Mouse (Mus musculus) intestine, postnatal 0 days (tissue): ENCODE measurements around the gene Gys1. TPM values are rescaled to one million over a fixed set of nuclear protein-coding genes. Genes with fewer than 3 reads are reported as not detected.
"Not testable (repeated sequence)": the region's sequence is repeated elsewhere in the genome, so short reads cannot be mapped to it uniquely, and the experiment has no call there.

ENCODE experiments used
- ATAC-seq: fragments of 200-750 bp; cut with Nextera tagmentation; 2 replicates; pipeline ENCODE4 v1.8.0; 2017; ENCODE audit warnings: mild to moderate bottlenecking, moderate TSS enrichment, moderate library complexity
- H3K27ac ChIP-seq: fragments of 300-500 bp; sonication (generic); 2 replicates; pipeline ENCODE4 v1.5.1; 2014; ENCODE audit warnings: mild to moderate bottlenecking, low read depth, low read length, moderate library complexity
- H3K27me3 ChIP-seq: fragments of 300-500 bp; sonication (generic); replicated peaks from 2 replicates; pipeline ENCODE4 v1.6.1; 2014; ENCODE audit warnings: low read length, mixed read lengths; ENCODE audit not compliant: control insufficient read depth, insufficient read depth
- H3K36me3 ChIP-seq: fragments of 300-500 bp; sonication (generic); 2 replicates; pipeline ENCODE4 v1.6.1; 2014; ENCODE audit warnings: mild to moderate bottlenecking, moderate library complexity; ENCODE audit not compliant: control insufficient read depth, insufficient read depth
- H3K4me1 ChIP-seq: fragments of 300-500 bp; sonication (generic); replicated peaks from 2 replicates; pipeline ENCODE4 v1.6.1; 2014; ENCODE audit warnings: antibody characterized with exemption, low read length, mixed read lengths; ENCODE audit not compliant: control insufficient read depth, insufficient read depth
- H3K4me2 ChIP-seq: fragments of 300-500 bp; sonication (generic); replicated peaks from 2 replicates; pipeline ENCODE4 v1.6.1; 2014; ENCODE audit warnings: low read depth, mild to moderate bottlenecking, moderate library complexity
- H3K4me3 ChIP-seq: fragments of 300-500 bp; sonication (generic); 2 replicates; pipeline ENCODE4 v1.5.1; 2014; ENCODE audit warnings: low read depth, low read length
- H3K9ac ChIP-seq: fragments of 300-500 bp; sonication (generic); 2 replicates; pipeline ENCODE4 v1.6.1; 2014; ENCODE audit warnings: mild to moderate bottlenecking, low read depth, low read length
- H3K9me3 ChIP-seq: fragments of 300-500 bp; sonication (generic); 2 replicates; pipeline ENCODE4 v1.6.1; 2016; ENCODE audit warnings: mixed run types; ENCODE audit not compliant: control insufficient read depth
- CTCF ChIP-seq: sonication (generic); IDR thresholded peaks from 2 replicates; pipeline ENCODE4 v1.5.1; 2016; ENCODE audit warnings: low read depth, mild to moderate bottlenecking, control low read depth, antibody characterized with exemption, moderate library complexity
- WGBS: fragments of 180-500 bp; shearing (Covaris S2); extraction: QIAGEN DNeasy Blood & Tissue Kit; methylation state at CpG from one replicate; pipeline ENCODE4 v1.1.7; 2014; 5-methylcytosine and 5-hydroxymethylcytosine counted together
- polyA plus RNA-seq: library from polyadenylated mRNA; unstranded; fragments of >200 nt; fragmentation: Nextera tagmentation; extraction: Ambion mirVana; gene quantifications from 2 replicates; pipeline ENCODE4 v1.2.1, GENCODE M21; 2015

The Gys1 gene
- polyA plus RNA-seq, 1 experiment from 2014 or later, result 10.4 TPM

GRCm38 (mm10) chr7:45462325-45462724, 27.7 kb downstream of the Gys1 start:
- Histone ChIP-seq H3K9me3 (no peaks in the 10 kb centered on the region), H3K4me1 (0 out of 2 replicates have a peak, but pooled peaks cover 14% of the 10 kb centered on the region), H3K27ac (peak overlapping the region; percentile 94; the same call in 1 of the 2 replicates), H3K27me3 (no peaks in the 10 kb centered on the region), H3K9ac (no peak overlapping the region), H3K36me3 (peaks cover 37% of the 10 kb centered on the region), H3K4me2 (no peak overlapping the region), H3K4me3 (no peak overlapping the region)
- ATAC-seq, result no peak
- 86% methylated on average over 4 of the region's 4 CpGs for WGBS
- no peak for TF ChIP-seq CTCF

- TF ChIP-seq CTCF, result peak; percentile 43; the same call in 1 of the 2 replicates
- H3K27ac ChIP-seq, H3K9me3 ChIP-seq, H3K9ac ChIP-seq, H3K27me3 ChIP-seq, H3K4me3 ChIP-seq, H3K4me2 ChIP-seq, ATAC-seq: not testable (repeated sequence)
- Histone ChIP-seq H3K4me1 (0 out of 2 replicates have a peak, but pooled peaks cover 14% of the 10 kb centered on the region), H3K36me3 (peaks cover 32% of the 10 kb centered on the region)
- WGBS, result 73% methylated on average over 4 of the region's 4 CpGs
Measured at GRCm38 (mm10) chr7:45462868-45463267, 28.2 kb downstream of the Gys1 start.

- no peak overlapping the region for H3K9ac ChIP-seq
- no peak for ATAC-seq
- TF ChIP-seq CTCF, result no peak
- H3K4me3 ChIP-seq, result no peak overlapping the region
- H3K27me3 ChIP-seq, result no peaks in the 10 kb centered on the region
- 0 out of 2 replicates have a peak, but pooled peaks cover 14% of the 10 kb centered on the region for H3K4me1 ChIP-seq
- H3K9me3 ChIP-seq, result no peaks in the 10 kb centered on the region
- WGBS, result 90% methylated on average over 7 of the region's 7 CpGs
- peaks cover 21% of the 10 kb centered on the region for H3K36me3 ChIP-seq
- H3K4me2 ChIP-seq, result no peak overlapping the region
- no peak overlapping the region for H3K27ac ChIP-seq
Measured at GRCm38 (mm10) chr7:45463987-45464778, 29.5 kb downstream of the Gys1 start.

GRCm38 (mm10) chr7:45465112-45465511, 30.5 kb downstream of the Gys1 start:
- peaks cover 21% of the 10 kb centered on the region for H3K36me3 ChIP-seq
- H3K4me3 ChIP-seq, result no peak overlapping the region
- H3K4me1 ChIP-seq, result 0 out of 2 replicates have a peak, but pooled peaks cover 13% of the 10 kb centered on the region
- no peak overlapping the region for H3K9ac ChIP-seq
- no peaks in the 10 kb centered on the region for H3K27me3 ChIP-seq
- H3K4me2 ChIP-seq, result peak overlapping the region; percentile 93; the same call in 1 of the 2 replicates
- no peak for ATAC-seq
- 88% methylated on average over 12 of the region's 12 CpGs for WGBS
- H3K9me3 ChIP-seq, result no peaks in the 10 kb centered on the region
- no peak for TF ChIP-seq CTCF
- H3K27ac ChIP-seq, result no peak overlapping the region

- no peaks in the 10 kb centered on the region for H3K27me3 ChIP-seq
- no peak for ATAC-seq
- H3K4me2 ChIP-seq, result peak overlapping the region; percentile 93
- 71% methylated on average over 9 of the region's 9 CpGs for WGBS
- H3K36me3 ChIP-seq, result peaks cover 21% of the 10 kb centered on the region
- no peaks in the 10 kb centered on the region for H3K9me3 ChIP-seq
- peak; percentile 58 for TF ChIP-seq CTCF
- peak overlapping the region; percentile 73 for H3K9ac ChIP-seq
- H3K4me1 ChIP-seq, result 0 out of 2 replicates have a peak, but pooled peaks cover 9% of the 10 kb centered on the region
- H3K27ac ChIP-seq, result 0 out of 2 replicates have a peak overlapping the region, but pooled peaks have one; percentile 37
- H3K4me3 ChIP-seq, result peak overlapping the region; percentile 87
Measured at GRCm38 (mm10) chr7:45465549-45465948, 30.9 kb downstream of the Gys1 start.

- Histone ChIP-seq H3K36me3 (peaks cover 21% of the 10 kb centered on the region), H3K9ac (peak within 1 kb of the TSS; percentile 73), H3K4me3 (peak within 1 kb of the TSS; percentile 87), H3K27ac (peak within 1 kb of the TSS; percentile 37), H3K9me3 (no peaks in the 10 kb centered on the region), H3K27me3 (no peaks in the 10 kb centered on the region), H3K4me2 (peak within 1 kb of the TSS; percentile 93), H3K4me1 (0 out of 2 replicates have a peak, but pooled peaks cover 8% of the 10 kb centered on the region)
- WGBS, result under 1% methylated on average over 58 of the region's 58 CpGs
- TF ChIP-seq CTCF, result 0 out of 2 replicates have a peak, but pooled peaks have one; percentile 12
- ATAC-seq, result peak; percentile 73
Measured at GRCm38 (mm10) chr7:45466283-45467089, 31.8 kb downstream of the Gys1 start, which contains the start of gene Bax. Gene Bax (minus strand): TSS chr7:45466898.
